Mouse (Mus musculus) olfactory bulb, adult 2 months (tissue): ENCODE results near the gene Znrf1.

Experiments used
- CTCF ChIP-seq: fragments of 200-500 bp; IDR thresholded peaks from 2 replicates; pipeline ENCODE4 v1.5.1; 2012; ENCODE audit warnings: low read depth, mild to moderate bottlenecking, low read length, moderate library complexity; ENCODE audit not compliant: insufficient read depth
- POLR2A ChIP-seq: fragments of 200-500 bp; IDR thresholded peaks from 2 replicates; pipeline ENCODE4 v1.6.1; 2012; ENCODE audit warnings: mild to moderate bottlenecking, low read depth, low read length, moderate library complexity; ENCODE audit not compliant: insufficient read depth

GRCm38 (mm10) chr8:111638086-111638485, 102.2 kb downstream of the Znrf1 start:
- TF ChIP-seq POLR2A (no peak), CTCF (no peak)
